Mouse (Mus musculus) lung, adult 2 months (tissue): Measurements from ENCODE around the gene Ddr2. TPM values are rescaled to one million over a fixed set of nuclear protein-coding genes. Genes with fewer than 3 reads are reported as not detected.

Experiments
- DNase-seq: peaks from one replicate; pipeline ENCODE4 v3.0.0; 2022
- H3K4me1 ChIP-seq: fragments of 200-500 bp; 2 replicates; pipeline ENCODE4 v1.6.1; 2011; ENCODE audit warnings: low read length; ENCODE audit not compliant: control insufficient read depth, insufficient read depth
- H3K4me3 ChIP-seq: fragments of 200-500 bp; replicated peaks from 2 replicates; pipeline ENCODE3; 2011; ENCODE audit warnings: low read depth, mild to moderate bottlenecking, control low read depth, low read length; ENCODE audit errors: extremely low read depth
- CTCF ChIP-seq: fragments of 200-500 bp; IDR thresholded peaks from 2 replicates; pipeline ENCODE4 v1.5.1; 2011; ENCODE audit warnings: mild to moderate bottlenecking, low read length, control low read depth; ENCODE audit not compliant: insufficient read depth
- POLR2A ChIP-seq: fragments of 200-500 bp; IDR thresholded peaks from 2 replicates; pipeline ENCODE4 v1.6.1; 2011; ENCODE audit warnings: low read depth, mild to moderate bottlenecking, control low read depth, low read length, borderline replicate concordance; ENCODE audit errors: extremely low read depth
- WGBS: fragments of 180-500 bp; shearing (Covaris S2); methylation state at CpG from one replicate; pipeline ENCODE4 v1.1.7; 2018; 5-methylcytosine and 5-hydroxymethylcytosine counted together
- polyA plus RNA-seq: library from polyadenylated mRNA; depleted of rRNA; stranded (reverse); fragments of >200 nt; gene quantifications from 2 replicates; pipeline ENCODE4 v1.2.3, GENCODE M21; 2012

The Ddr2 gene
- polyA plus RNA-seq, 1 experiment, result 42.6 TPM

DNA sequence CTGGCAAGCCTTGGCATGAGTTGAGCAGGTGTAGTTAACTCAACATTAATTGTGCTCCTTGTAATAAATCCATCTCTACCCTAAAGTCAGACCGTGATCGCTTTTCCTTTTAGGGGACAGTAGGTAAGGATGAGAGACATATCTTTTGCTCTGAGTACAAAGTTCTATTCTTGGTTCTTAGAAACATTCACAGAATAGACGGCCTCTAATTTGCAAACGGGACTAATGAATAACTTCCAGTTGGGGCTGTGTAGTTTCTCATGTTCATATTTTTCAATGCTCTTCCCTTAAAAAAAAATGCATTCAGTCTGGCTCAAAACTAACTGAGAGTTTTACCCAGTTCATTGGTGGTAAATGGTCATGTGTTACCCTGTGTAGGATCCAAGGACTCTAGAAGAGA lies 139.6 kb downstream of the Ddr2 start:
- TF ChIP-seq POLR2A (no peak), CTCF (no peak)
- 92% methylated on average over 4 of the region's 4 CpGs for WGBS
- Histone ChIP-seq H3K4me1 (no peaks in the 10 kb centered on the region), H3K4me3 (no peak overlapping the region)
- no peak for DNase-seq

DNA sequence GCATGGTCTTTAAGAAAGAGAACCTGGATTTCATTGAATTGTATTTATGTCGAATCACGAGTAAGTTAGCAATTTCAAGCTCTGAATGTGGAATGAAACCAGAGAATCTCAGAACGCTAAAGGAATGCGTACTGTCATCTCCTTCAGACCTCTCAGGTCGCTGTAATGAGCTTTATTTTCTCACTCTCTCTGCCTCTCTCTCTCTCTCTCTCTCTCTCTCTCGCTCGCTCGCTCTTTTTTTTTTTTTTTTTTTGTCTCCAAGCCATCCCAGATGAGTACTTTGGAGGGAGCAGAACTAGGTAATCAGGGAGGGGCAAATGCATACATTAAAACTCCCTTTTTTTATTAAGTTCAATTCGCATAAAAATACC lies 141.1 kb downstream of the Ddr2 start:
- WGBS, result 0% methylated on average over 8 of the region's 9 CpGs
- no peaks in the 10 kb centered on the region for H3K4me1 ChIP-seq
- peak overlapping the region; percentile 74 for H3K4me3 ChIP-seq
- no peak for TF ChIP-seq CTCF
- TF ChIP-seq POLR2A, result no peak
- no peak for DNase-seq

DNA sequence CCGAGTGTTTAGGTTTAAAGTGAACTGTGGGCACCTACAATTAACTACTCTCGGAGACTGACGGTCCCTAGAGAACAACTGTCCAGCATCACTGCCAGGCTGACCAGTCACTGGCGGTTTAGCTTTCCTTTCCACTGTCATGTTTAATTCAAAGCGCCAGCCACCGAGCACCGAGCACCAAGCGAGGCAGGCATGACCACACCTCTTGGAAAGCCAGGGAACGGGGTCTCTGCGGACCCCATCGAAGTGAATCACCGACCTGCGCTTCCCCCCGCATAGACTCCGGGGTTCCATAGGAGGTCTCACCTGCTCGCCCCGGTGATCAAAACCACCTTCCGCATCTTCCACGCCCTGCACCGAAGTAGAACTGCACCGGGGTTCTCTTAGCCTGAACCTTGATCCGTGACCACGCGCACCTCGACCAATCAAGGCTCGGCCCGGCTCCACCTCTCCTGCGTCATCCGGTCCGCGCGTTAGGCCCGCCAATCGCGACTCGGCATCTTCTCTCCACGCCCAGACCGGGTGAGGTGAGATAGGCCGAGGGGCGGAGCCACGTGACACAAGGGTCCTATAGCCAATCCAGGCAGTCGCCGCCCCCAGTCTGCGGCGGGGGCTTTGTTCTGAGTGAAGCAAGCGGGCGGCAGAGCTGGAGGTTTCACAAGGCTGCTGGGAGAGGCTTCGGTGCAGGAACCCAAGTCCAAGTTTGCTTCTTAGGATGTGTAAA lies 141.6 kb downstream of the Ddr2 start, which contains the start of gene Hsd17b7:
Gene Hsd17b7, minus strand, starts transcription at position 450 of the 724 bp plus-strand sequence.
- no peaks in the 10 kb centered on the region for H3K4me1 ChIP-seq
- peak within 1 kb of the TSS; percentile 79 for H3K4me3 ChIP-seq
- WGBS, result 1% methylated on average over 48 of the region's 48 CpGs
- TF ChIP-seq CTCF (no peak), POLR2A (peak; percentile 78; the same call in 1 of the 2 replicates)
- peak; percentile 94 for DNase-seq

DNA sequence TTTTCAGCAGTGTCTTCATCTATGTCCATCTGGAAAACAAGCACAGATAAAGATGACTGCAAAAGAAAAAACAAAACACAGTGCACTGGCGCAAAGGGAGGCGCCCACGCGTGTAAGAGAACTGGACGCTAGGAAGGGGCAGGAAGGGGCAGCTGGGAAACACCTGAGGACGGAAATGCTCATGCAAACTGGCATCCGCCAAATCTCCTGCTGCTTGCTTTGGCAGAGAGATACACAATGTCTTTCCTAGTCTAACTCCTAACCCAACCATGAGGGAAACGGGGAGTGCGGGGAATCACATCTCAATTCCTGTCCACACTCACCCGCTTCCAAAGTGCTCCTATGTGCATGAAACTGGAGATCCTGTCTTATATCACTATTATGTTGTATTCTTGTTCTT lies 157.5 kb downstream of the Ddr2 start:
- WGBS, result 96% methylated on average over 10 of the region's 10 CpGs
- Histone ChIP-seq H3K4me3 (no peak overlapping the region), H3K4me1 (no peaks in the 10 kb centered on the region)
- DNase-seq, result no peak
- TF ChIP-seq POLR2A, result no peak
- TF ChIP-seq CTCF, result no peak

DNA sequence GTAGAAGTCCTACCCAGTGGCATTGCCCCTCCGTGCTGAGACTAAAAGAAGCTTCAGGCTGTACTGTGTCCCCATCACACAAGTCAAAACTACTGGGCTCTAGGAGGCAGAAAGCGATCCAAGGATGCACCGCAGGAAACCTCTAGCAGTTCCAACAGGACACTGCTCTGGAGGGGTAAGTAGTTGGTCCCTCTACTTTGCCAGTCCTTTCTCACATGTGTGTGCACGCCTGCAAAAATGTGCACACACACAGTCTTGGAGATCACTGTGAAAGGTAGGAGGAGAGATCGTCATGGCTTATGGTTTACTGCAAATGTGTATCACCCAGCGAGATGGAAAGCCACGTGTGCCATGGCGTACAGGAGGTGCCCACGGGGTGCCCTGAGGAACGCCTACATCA lies 157.9 kb downstream of the Ddr2 start:
- H3K4me1 ChIP-seq, result no peaks in the 10 kb centered on the region
- DNase-seq, result no peak
- no peak overlapping the region for H3K4me3 ChIP-seq
- TF ChIP-seq CTCF (no peak), POLR2A (no peak)
- WGBS, result 95% methylated on average over 10 of the region's 10 CpGs

DNA sequence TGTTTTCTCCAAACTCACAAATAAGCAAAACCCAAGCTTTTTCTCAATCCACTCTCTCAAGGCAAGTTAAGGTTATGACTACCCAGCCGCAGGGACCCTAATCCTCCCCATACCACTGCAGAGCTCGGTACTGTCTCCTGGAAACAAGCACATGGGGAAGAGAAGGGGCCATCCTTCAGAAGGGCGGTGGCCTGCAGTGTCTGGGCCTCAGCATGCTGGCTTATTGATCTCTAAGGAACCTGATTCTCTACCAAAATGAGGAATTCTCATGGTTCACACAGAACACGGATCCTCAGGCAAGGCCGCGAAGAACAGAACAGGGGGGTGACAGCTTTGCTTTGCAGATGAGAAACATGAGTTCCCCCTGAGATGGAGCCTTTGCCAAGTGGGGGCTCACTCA lies 159.0 kb downstream of the Ddr2 start:
- no peak for DNase-seq
- no peak for TF ChIP-seq CTCF
- no peak for TF ChIP-seq POLR2A
- no peaks in the 10 kb centered on the region for H3K4me1 ChIP-seq
- WGBS, result 93% methylated on average over 6 of the region's 6 CpGs
- no peak overlapping the region for H3K4me3 ChIP-seq

DNA sequence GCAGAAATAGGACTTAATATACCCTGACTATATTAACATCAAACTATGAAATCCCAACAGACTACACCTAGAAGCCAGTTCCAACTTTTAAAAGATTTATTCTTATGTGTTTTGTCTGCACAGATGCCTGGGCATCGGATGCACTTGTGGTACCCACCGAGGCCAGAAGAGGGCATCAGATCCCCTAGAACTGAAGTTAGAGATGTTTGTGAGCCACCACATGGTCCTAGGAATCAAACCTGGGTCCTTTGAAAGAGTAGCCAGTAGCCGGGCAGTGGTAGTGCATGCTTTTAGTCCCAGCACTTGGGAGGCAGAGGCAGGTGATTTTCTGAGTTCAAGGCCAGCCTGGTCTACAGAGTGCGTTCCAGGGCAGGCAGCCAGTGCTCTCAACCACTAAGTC lies 159.9 kb downstream of the Ddr2 start:
- Histone ChIP-seq H3K4me3 (no peak overlapping the region), H3K4me1 (no peaks in the 10 kb centered on the region)
- 98% methylated on average over 4 of the region's 4 CpGs for WGBS
- TF ChIP-seq CTCF (peak; percentile 15; the same call in 1 of the 2 replicates), POLR2A (no peak)
- DNase-seq, result no peak

DNA sequence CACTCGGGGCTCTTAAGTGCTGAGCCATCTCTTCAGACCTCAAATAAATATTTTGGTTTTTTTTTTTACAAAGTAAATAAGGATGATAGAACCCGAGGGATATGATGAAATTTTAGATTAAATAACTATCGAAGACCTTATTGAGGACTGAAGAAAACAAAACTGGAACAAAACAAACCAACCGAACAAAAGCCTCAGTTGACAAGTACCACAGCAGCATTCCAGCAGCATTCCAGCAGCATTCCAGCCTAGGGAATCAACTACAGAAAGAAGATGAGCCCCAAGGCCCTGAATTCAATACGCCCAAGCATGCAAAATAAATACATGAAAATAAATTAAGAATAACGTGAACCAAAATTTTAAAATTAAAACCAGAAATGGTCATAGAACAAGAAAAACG lies 160.6 kb downstream of the Ddr2 start:
- WGBS, result 53% methylated on average over 7 of the region's 7 CpGs
- Histone ChIP-seq H3K4me3 (no peak overlapping the region), H3K4me1 (no peaks in the 10 kb centered on the region)
- TF ChIP-seq POLR2A (no peak), CTCF (no peak)
- no peak for DNase-seq

DNA sequence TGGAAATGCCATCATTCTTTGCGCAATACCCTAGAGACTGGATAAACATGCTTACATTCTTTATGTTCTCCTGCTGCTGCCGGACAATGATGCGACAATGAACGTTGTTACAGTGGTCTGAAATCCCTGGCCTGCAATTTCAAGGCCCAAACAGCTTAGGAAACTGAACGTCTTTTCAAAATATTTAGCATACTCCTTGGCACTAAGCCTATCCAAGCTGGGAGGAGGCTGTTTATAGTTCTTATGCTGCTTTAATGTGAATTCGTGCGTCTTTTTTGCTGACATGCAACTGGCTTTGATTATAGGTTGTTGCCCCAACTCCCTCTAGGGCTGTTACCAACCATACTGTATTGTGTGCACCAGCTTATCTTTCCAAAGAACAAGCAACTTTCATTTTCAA lies 161.7 kb downstream of the Ddr2 start:
- H3K4me1 ChIP-seq, result no peaks in the 10 kb centered on the region
- WGBS, result 64% methylated on average over 7 of the region's 7 CpGs
- H3K4me3 ChIP-seq, result no peak overlapping the region
- no peak for TF ChIP-seq POLR2A
- TF ChIP-seq CTCF, result no peak
- DNase-seq, result no peak

DNA sequence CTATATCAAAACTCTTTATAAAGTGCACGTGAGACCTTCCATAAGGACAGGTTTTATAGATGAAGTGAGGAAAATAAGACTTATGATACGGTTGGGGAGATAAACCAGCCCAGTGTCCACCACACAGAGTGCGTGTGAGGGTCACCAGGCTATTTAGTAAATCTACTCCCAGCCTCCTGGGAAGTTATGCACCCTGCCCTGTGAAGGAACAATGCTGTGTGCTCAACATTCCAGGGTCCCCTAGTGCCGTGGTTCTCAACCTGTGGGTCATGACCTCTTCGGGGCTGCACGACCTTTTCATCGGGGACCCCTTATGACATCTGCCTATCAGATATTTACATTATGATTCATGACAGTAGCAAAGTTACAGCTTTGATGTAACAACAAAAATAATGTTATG lies 162.3 kb downstream of the Ddr2 start:
- no peak for DNase-seq
- WGBS, result 62% methylated on average over 7 of the region's 7 CpGs
- Histone ChIP-seq H3K4me3 (no peak overlapping the region), H3K4me1 (no peaks in the 10 kb centered on the region)
- TF ChIP-seq POLR2A (no peak), CTCF (no peak)
